Mouse (Mus musculus) cortical plate, adult 2 months (tissue): ENCODE data around the gene Il13ra1. TPM values are rescaled to one million over a fixed set of nuclear protein-coding genes. Genes with fewer than 3 reads are reported as not detected.
A peak's percentile ranks its signal among the peaks of the same experiment; 100 is the strongest.

Experiments
- H3K27ac ChIP-seq: fragments of 200-500 bp; 2 replicates; pipeline ENCODE4 v1.5.1; 2012; ENCODE audit warnings: low read length, control low read depth, inconsistent platforms; ENCODE audit not compliant: insufficient read depth
- H3K4me1 ChIP-seq: fragments of 200-500 bp; 2 replicates; pipeline ENCODE4 v1.6.1; 2011; ENCODE audit warnings: low read length; ENCODE audit not compliant: control insufficient read depth, insufficient read depth
- H3K4me3 ChIP-seq: fragments of 200-500 bp; 2 replicates; pipeline ENCODE4 v1.5.1; 2011; ENCODE audit warnings: mild to moderate bottlenecking, low read length, control low read depth; ENCODE audit not compliant: insufficient read depth
- CTCF ChIP-seq: fragments of 200-500 bp; IDR thresholded peaks from 2 replicates; pipeline ENCODE4 v1.5.1; 2011; ENCODE audit warnings: mild to moderate bottlenecking, control low read depth, low read length; ENCODE audit not compliant: insufficient read depth; ENCODE audit errors: extremely low read depth
- POLR2A ChIP-seq: fragments of 200-500 bp; IDR thresholded peaks from 2 replicates; pipeline ENCODE4 v1.6.1; 2011; ENCODE audit warnings: mild to moderate bottlenecking, low read length, control low read depth; ENCODE audit not compliant: insufficient read depth; ENCODE audit errors: extremely low read depth
- polyA plus RNA-seq: library from polyadenylated mRNA; depleted of rRNA; stranded (reverse); fragments of >200 nt; gene quantifications from 2 replicates; pipeline ENCODE4 v1.2.3, GENCODE M21; 2012; rRNA removed

Gene Il13ra1
- polyA plus RNA-seq, 1 experiment, result 3.0 TPM

- TF ChIP-seq CTCF (no peak), POLR2A (no peak)
- H3K27ac ChIP-seq, result no peak overlapping the region
These were observed 74.5 kb downstream of the Il13ra1 start for GRCm38 (mm10) chrX:36186443-36186842.

GRCm38 (mm10) chrX:36193951-36194350 lies 82.0 kb downstream of the Il13ra1 start:
- TF ChIP-seq POLR2A (no peak), CTCF (no peak)
- Histone ChIP-seq H3K27ac (no peak overlapping the region), H3K4me1 (no peaks in the 10 kb centered on the region), H3K4me3 (no peak overlapping the region)

More at GRCm38 (mm10) chrX:36186443-36186842, 74.5 kb downstream of the Il13ra1 start:
- no peak overlapping the region for H3K4me3 ChIP-seq
- no peaks in the 10 kb centered on the region; the same call in 1 of the 2 replicates for H3K4me1 ChIP-seq

- H3K27ac ChIP-seq, result no peak within 1 kb of the TSS
- peak within 1 kb of the TSS; percentile 67 for H3K4me3 ChIP-seq
- TF ChIP-seq POLR2A, result peak; percentile 53; the same call in 1 of the 2 replicates
- no peak for TF ChIP-seq CTCF
- no peaks in the 10 kb centered on the region for H3K4me1 ChIP-seq
These were observed 84.0 kb downstream of the Il13ra1 start, which contains the start of gene Zcchc12 for GRCm38 (mm10) chrX:36195736-36196525. Gene Zcchc12, plus strand, starts transcription at chrX:36195904.

- H3K4me1 ChIP-seq, result no peaks in the 10 kb centered on the region
- H3K27ac ChIP-seq, result no peak overlapping the region
- TF ChIP-seq CTCF, result no peak
- no peak for TF ChIP-seq POLR2A
- H3K4me3 ChIP-seq, result no peak overlapping the region
These were observed 97.6 kb downstream of the Il13ra1 start for GRCm38 (mm10) chrX:36209554-36209953.

- no peak for TF ChIP-seq POLR2A
- Histone ChIP-seq H3K27ac (no peak overlapping the region), H3K4me3 (no peak overlapping the region), H3K4me1 (no peaks in the 10 kb centered on the region)
These were observed 99.3 kb downstream of the Il13ra1 start for GRCm38 (mm10) chrX:36211216-36211615.

Other genes starting within 250 kb of the Il13ra1 start
- gene Dock11, start 223.3 kb upstream of the Il13ra1 start, polyA plus RNA-seq, result 4.1 TPM in 2 replicates
- 20.6 and 26.2 TPM in 2 replicates for gene Zcchc12, start 83.8 kb downstream of the Il13ra1 start, polyA plus RNA-seq
- 4.1 TPM in 2 replicates for gene Lonrf3, start 216.2 kb downstream of the Il13ra1 start, polyA plus RNA-seq